Mouse (Mus musculus) 416B (cell line): ENCODE results near the gene Rgs7.

Experiments used
- DNase-seq: peaks from one replicate; pipeline ENCODE4 v3.0.0; 2011; ENCODE audit warnings: low read depth

The Rgs7 gene

GRCm38 (mm10) chr1:175431356-175432053 is 60.8 kb downstream of the Rgs7 start:
- no peak for DNase-seq

GRCm38 (mm10) chr1:175427112-175427511 is 65.2 kb downstream of the Rgs7 start:
- no peak for DNase-seq

GRCm38 (mm10) chr1:175426393-175426792 is 65.9 kb downstream of the Rgs7 start:
- DNase-seq = no peak

- DNase-seq = no peak
Observed at GRCm38 (mm10) chr1:175420883-175421282, 71.4 kb downstream of the Rgs7 start.

- DNase-seq = no peak
Observed at GRCm38 (mm10) chr1:175415728-175416127, 76.6 kb downstream of the Rgs7 start.

GRCm38 (mm10) chr1:175410399-175410798 is 81.9 kb downstream of the Rgs7 start:
- no peak for DNase-seq

- no peak for DNase-seq
Observed at GRCm38 (mm10) chr1:175391894-175392293, 100.4 kb downstream of the Rgs7 start.

- DNase-seq = no peak
Observed at GRCm38 (mm10) chr1:175389250-175389649, 103.0 kb downstream of the Rgs7 start.

GRCm38 (mm10) chr1:175385581-175386235 is 106.6 kb downstream of the Rgs7 start:
- no peak for DNase-seq

GRCm38 (mm10) chr1:175372571-175372970 is 119.7 kb downstream of the Rgs7 start:
- DNase-seq = no peak

- no peak for DNase-seq
Observed at GRCm38 (mm10) chr1:175368062-175368461, 124.2 kb downstream of the Rgs7 start.

- DNase-seq = no peak
Observed at GRCm38 (mm10) chr1:175363606-175364005, 128.7 kb downstream of the Rgs7 start.

GRCm38 (mm10) chr1:175359411-175360366 is 132.6 kb downstream of the Rgs7 start:
- no peak for DNase-seq

- DNase-seq = no peak
Observed at GRCm38 (mm10) chr1:175352921-175353320, 139.4 kb downstream of the Rgs7 start.

- no peak for DNase-seq
Observed at GRCm38 (mm10) chr1:175346162-175346561, 146.1 kb downstream of the Rgs7 start.

- DNase-seq = no peak
Observed at GRCm38 (mm10) chr1:175336191-175336590, 156.1 kb downstream of the Rgs7 start.

- no peak for DNase-seq
Observed at GRCm38 (mm10) chr1:175333041-175333854, 159.1 kb downstream of the Rgs7 start.

GRCm38 (mm10) chr1:175329934-175330471 is 162.3 kb downstream of the Rgs7 start:
- DNase-seq = no peak

- no peak for DNase-seq
Observed at GRCm38 (mm10) chr1:175322781-175323180, 169.5 kb downstream of the Rgs7 start.

- DNase-seq = no peak
Observed at GRCm38 (mm10) chr1:175319205-175319604, 173.1 kb downstream of the Rgs7 start.

- DNase-seq = no peak
Observed at GRCm38 (mm10) chr1:175317264-175317663, 175.0 kb downstream of the Rgs7 start.
